Mouse (Mus musculus) gastrocnemius, adult 2 months (tissue): ENCODE measurements around the gene Ryr2. TPM values are rescaled to one million over a fixed set of nuclear protein-coding genes. Genes with fewer than 3 reads are reported as not detected.

ENCODE experiments used
- DNase-seq: peaks from one replicate; pipeline ENCODE4 v3.0.0; 2022
- H3K27ac ChIP-seq: fragments of 200-600 bp; 2 replicates; pipeline ENCODE4 v1.8.1; 2022; ENCODE audit warnings: mild to moderate bottlenecking
- H3K4me3 ChIP-seq: fragments of 200-600 bp; 2 replicates; pipeline ENCODE4 v1.8.1; 2022; ENCODE audit warnings: mild to moderate bottlenecking, moderate library complexity
- CTCF ChIP-seq: fragments of 200-600 bp; IDR thresholded peaks from 2 replicates; pipeline ENCODE4 v1.8.1; 2022; ENCODE audit warnings: antibody characterized with exemption, mild to moderate bottlenecking, moderate library complexity
- intact Hi-C: fragments of 180-260 bp; cut with DNase I; formaldehyde crosslinking; loops from one replicate; pipeline ENCODE4 v1.15.1; 2025
- total RNA-seq, 2 experiments: library from RNA; stranded (reverse); gene quantifications; 2 replicates each; pipeline ENCODE4 v1.2.3; 2021

Gene Ryr2
- total RNA-seq, 2 experiments from 2014 or later = 0.18 to 0.20 TPM

DNA sequence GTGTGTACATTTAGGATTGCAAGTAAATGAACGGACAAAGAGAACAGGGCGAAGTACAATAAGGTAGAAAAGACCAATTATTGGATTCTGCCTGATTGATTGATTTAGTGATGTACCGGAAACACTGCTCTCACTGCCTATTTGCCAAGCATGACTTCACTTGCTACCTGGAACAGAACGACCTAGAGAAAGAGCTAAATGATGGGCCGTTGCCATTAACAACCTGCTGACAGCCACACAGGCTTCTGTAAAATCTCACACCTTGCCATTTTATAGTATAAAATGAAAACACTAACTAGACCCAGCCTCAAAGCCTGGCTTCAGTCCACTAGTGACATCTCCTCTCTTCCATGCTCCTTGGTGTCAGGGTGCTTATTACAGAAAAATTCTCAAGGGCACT lies 316.2 kb downstream of the Ryr2 start:
- intact Hi-C loops = no loop called here

DNA sequence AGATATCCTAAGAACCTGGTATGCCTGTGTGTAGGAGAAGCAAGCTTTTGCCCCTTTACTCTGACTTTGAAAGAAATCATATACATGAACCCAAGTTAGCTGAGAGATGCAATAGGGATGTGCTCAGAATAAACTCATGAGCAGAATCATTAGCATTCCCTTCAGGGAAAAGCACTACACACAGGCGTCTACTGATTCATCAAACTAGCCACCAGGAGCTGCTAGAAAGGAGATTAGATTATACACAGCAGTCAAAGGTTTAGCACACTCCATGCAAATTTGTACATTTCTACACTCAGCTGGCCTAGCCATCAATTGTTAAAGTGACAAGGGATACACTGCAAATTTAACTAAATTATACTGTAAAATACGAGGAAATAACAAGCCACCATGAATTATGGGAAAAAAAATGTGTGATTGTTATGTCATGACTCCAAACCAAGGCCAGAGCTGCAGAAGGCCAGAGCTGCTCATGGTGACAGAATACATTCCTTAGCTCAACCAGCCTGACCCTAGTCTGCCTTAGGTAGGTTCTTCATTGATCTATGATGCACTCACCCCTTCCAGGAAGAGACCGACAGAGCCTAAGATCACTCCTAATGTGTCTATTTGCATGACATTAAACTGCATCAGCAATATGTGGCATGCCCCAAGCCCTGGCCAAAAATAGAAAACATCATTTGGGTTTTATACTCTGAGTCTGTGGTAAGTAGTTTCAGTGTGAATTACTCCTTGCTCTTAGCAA lies 324.2 kb downstream of the Ryr2 start:
- intact Hi-C loops = no loop called here
- no peak for TF ChIP-seq CTCF

More for the DNA sequence above, 316.2 kb downstream of the Ryr2 start:
- no peak for DNase-seq
- Histone ChIP-seq H3K4me3 (no peak overlapping the region), H3K27ac (no peak overlapping the region)
- no peak for TF ChIP-seq CTCF

DNA sequence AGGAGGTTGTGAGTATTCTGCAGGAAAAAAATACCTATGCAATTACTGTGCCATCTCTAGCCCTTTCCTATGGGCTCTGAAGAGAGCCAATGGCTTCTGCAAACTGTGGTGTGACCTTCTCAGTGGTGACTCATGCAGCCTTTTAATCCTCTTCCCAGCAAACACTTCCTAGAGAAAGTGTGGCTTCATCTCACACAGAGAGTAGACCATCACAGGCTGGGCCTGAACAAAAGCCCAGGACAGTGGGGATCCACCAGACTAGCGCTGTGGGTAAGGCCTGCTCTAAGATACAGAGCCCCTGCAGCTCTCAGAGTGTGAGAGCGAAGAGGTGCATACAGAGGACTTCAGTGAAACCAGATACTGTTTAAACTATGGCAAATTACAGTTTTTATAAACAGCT lies 325.7 kb downstream of the Ryr2 start:
- Histone ChIP-seq H3K4me3 (no peak overlapping the region), H3K27ac (no peak overlapping the region)
- intact Hi-C loops = no loop called here
- no peak for TF ChIP-seq CTCF
- DNase-seq = no peak

More for the DNA sequence above, 324.2 kb downstream of the Ryr2 start:
- Histone ChIP-seq H3K4me3 (no peak overlapping the region), H3K27ac (no peak overlapping the region)
- DNase-seq = no peak

DNA sequence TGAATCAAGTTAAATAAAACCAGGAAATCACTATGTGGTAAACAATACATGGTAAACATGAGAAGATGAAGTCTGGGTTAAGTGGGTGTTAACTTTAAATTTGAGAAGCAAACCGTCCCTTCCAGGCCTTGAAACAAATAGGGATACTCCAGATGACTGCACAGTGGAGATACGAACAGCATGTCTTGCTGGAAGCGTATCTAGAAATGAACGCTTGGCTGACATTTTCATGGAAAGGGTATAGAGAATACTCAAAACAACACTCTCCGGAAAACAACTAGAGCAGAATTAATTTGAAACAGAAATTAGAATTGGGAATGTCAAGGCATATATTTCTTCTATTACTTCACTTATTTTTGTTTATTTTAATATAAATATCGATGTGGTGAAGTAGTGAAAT lies 329.0 kb downstream of the Ryr2 start:
- intact Hi-C loops = no loop called here
- no peak overlapping the region for H3K27ac ChIP-seq
- TF ChIP-seq CTCF = no peak
- no peak for DNase-seq
- H3K4me3 ChIP-seq = no peak overlapping the region

DNA sequence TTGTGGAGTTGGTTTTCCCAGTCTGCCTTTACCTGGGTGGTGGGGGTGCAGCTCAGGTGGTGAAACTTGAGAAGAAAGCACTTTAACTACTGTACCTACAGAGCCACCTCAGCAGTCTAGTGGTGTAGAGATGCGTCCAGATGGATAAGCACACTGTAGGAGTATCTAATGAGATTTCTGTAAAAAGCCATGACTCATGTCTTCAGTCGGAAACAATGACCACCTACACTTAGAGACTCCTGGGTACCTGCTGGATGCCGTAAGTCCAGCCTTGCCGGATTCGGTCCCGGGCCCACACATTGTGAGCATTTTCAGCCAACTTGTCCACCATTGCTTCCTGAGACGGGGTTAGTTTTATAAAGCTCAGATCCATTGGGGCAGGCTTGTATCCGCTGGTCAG lies 334.6 kb downstream of the Ryr2 start:
- intact Hi-C loops = no loop called here
- no peak for DNase-seq
- TF ChIP-seq CTCF = no peak
- Histone ChIP-seq H3K4me3 (no peak overlapping the region), H3K27ac (no peak overlapping the region)

DNA sequence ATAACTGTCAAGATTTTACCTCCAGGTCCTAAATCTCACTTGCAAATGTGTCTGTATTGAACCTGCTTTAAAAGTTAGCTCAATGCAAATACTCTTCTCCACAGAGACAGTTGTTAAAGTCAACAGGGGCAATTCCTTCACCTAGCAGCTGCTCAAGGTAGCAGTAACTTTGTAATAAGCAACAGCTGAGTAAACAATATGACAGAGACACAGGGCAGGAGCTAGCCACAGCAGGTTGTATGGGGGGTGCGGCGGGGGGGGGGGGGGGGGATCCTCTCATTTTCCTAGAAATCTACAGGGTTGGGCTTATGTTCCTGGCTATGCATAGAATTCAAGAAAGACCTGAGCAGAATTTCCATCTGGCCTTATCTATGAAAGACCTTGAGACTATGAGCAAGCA lies 339.8 kb downstream of the Ryr2 start:
- intact Hi-C loops = loop anchor here (10.0 kb wide), 1 partner anchor 338 kb away; the partner anchor contains the start of gene Ryr2
- Histone ChIP-seq H3K4me3 (no peak overlapping the region), H3K27ac (no peak overlapping the region)
- no peak for DNase-seq
- no peak for TF ChIP-seq CTCF

DNA sequence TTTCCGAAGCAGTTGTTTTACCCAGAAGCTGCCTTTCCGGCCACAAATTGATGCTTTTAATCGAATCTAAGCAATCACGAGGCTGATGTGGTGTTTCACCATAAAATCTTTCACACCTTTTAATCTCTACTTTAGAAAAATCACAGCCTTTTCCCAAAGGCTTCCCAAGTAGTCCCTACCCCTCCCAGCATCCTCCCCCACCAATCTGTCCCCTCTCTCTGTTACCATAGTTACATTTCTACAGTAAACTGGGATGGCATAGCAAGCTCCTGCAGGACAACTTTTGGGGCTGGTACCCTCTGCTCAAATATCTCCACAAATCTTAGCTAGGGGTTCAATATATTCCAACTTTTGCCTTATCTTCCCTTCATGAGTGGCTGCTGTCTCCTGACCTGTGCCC lies 342.8 kb downstream of the Ryr2 start:
- Histone ChIP-seq H3K27ac (no peak overlapping the region), H3K4me3 (no peak overlapping the region)
- TF ChIP-seq CTCF = no peak
- no peak for DNase-seq
- intact Hi-C loops = loop anchor here (10.0 kb wide), 1 partner anchor 341 kb away; the partner anchor contains the start of gene Ryr2

DNA sequence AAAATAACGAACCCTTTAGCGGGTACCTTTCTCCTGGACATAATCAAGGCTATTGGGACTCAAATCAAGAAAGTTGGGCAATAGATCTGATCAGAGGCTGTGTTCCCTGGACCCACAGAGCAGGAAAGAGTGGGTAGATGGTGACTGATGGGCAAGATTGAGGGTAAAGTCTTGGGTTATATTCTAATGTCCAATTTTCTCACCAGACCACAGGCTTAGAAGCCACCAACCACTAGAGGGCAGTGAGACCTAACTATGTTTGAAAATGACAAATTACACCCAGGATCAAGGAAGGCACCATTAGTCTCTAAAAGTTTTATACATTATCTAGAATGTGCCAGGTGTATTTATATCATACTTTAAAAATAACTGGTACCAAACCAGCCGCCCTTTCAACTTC lies 343.6 kb downstream of the Ryr2 start:
- H3K4me3 ChIP-seq = no peak overlapping the region
- intact Hi-C loops = loop anchor here (10.0 kb wide), 1 partner anchor 342 kb away; the partner anchor contains the start of gene Ryr2
- DNase-seq = no peak
- TF ChIP-seq CTCF = peak; percentile 55
- no peak overlapping the region for H3K27ac ChIP-seq

DNA sequence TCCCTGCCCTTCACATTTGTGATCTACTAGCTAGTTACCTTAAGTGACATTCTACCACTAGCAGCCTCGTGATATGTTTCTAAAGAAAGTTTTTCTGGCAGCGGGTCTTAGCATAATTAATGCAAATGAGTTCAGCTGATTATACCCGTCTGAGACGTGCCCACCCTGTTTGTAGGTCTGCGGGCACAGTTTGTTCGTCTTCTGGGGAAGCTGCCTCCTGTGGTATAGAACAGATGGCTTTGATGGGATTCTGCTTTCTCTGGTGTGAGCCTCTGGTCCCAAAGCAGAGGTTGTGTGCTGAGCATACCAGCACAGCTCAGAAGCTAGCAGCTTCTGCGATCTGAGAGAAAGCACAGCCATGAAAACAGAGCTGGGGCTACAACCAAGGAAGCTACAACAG lies 348.9 kb downstream of the Ryr2 start:
- no peak for TF ChIP-seq CTCF
- Histone ChIP-seq H3K27ac (no peak overlapping the region), H3K4me3 (no peak overlapping the region)
- DNase-seq = no peak
- intact Hi-C loops = no loop called here

DNA sequence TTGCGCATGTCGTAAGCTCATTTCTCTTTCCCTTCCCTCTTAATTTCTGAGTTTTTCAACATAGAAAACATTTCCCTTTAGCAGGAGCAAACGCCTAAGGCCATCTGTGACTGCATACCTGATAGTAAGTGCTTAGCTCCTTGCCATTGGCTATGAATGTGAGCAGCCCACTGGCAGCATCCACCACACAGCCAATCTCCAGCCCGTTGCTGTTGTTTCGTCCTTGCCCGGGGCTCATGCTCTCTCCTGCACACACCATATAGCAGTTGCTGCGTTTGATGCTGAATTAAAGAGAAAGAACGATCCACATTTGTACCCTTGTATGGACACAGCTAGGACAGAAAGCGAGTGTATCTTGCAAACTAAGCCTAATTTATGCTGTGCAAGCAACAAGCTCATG lies 361.3 kb downstream of the Ryr2 start:
- H3K4me3 ChIP-seq = no peak overlapping the region
- intact Hi-C loops = no loop called here
- H3K27ac ChIP-seq = no peak overlapping the region
- TF ChIP-seq CTCF = no peak
- DNase-seq = no peak

DNA sequence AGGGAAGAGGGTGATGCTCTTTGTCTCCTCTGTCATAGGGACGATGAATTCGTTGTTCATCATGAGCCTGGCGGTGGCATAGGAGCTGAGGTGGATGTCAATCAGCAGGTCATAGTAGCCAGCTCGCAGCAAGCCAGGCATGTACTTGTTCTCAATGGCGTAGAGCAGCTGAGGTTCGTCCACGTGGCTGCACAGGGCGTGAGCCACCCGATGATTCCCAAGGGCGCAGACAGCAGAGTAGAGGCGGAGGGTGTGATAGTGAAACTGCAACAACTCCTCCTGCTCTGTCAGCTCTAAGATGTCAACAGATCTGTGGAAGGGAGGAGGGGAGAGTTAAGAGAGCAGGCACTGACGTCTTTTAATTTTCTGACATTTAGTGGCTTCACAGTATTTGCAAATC lies 368.5 kb downstream of the Ryr2 start:
- intact Hi-C loops = no loop called here
- Histone ChIP-seq H3K27ac (no peak overlapping the region), H3K4me3 (no peak overlapping the region)
- no peak for TF ChIP-seq CTCF
- no peak for DNase-seq

DNA sequence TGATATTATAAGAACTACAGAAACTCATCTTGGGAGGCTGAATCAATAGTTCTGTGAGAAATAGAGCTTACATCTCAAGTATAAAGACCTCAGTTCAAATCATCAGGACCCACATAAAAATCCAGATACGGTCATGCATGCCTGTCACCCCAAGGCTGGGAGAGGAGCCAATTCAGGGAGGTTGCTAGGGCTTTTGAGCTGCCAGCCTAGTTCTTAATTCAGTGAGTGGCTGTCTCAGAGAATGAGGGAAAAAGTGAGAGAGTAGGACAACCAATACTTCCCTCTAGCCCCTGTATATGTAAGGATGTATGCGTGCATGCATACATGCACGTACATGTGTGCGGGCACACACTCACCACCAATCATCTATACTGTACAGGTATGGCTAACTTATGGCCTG lies 390.5 kb downstream of the Ryr2 start:
- Histone ChIP-seq H3K4me3 (no peak overlapping the region), H3K27ac (no peak overlapping the region)
- intact Hi-C loops = no loop called here
- no peak for TF ChIP-seq CTCF
- DNase-seq = no peak

DNA sequence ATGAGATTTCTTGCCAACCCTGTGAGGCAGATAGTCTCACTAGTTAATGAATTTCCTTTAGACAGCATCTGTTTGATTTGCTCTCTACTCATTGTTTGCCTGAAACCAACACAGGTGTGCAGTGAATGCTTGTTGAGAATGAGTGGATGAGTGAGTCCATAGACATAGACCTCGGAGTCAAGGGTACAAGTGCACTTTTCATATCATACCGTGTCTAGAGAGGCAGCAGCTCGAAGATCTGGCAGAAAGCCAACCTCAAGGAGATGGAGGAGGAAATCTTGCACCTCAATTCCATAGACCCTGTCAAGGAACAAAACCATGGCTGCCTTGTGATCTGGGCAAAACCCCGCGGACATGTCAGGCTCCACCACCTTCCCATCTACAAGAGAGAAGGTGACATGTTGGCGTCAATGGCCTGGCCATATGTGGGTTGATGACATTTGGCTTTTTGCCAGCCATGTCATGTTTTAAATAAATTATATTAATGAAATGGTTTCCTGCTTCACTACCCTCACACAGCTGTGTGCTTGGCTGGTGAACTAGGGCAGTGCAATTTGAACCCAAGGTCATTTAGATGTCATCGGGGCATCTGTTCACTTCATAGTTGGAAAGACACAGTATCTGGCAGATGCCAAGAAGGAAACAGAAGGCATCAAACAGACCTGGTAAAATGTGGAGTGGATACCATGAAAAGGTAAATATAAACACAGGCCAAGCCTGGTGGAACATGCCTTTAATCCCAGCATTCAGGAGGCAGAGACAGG lies 396.9 kb downstream of the Ryr2 start:
- intact Hi-C loops = no loop called here
- Histone ChIP-seq H3K27ac (no peak overlapping the region), H3K4me3 (no peak overlapping the region)
- no peak for DNase-seq
- no peak for TF ChIP-seq CTCF
